Mouse (Mus musculus) olfactory bulb, adult 2 months (tissue): ENCODE results near the gene Abcg8.
A peak's percentile ranks its signal among the peaks of the same experiment; 100 is the strongest.

ENCODE experiments used
- CTCF ChIP-seq: fragments of 200-500 bp; IDR thresholded peaks from 2 replicates; pipeline ENCODE4 v1.5.1; 2012; ENCODE audit warnings: low read depth, mild to moderate bottlenecking, low read length, moderate library complexity; ENCODE audit not compliant: insufficient read depth
- POLR2A ChIP-seq: fragments of 200-500 bp; IDR thresholded peaks from 2 replicates; pipeline ENCODE4 v1.6.1; 2012; ENCODE audit warnings: mild to moderate bottlenecking, low read depth, low read length, moderate library complexity; ENCODE audit not compliant: insufficient read depth

DNA sequence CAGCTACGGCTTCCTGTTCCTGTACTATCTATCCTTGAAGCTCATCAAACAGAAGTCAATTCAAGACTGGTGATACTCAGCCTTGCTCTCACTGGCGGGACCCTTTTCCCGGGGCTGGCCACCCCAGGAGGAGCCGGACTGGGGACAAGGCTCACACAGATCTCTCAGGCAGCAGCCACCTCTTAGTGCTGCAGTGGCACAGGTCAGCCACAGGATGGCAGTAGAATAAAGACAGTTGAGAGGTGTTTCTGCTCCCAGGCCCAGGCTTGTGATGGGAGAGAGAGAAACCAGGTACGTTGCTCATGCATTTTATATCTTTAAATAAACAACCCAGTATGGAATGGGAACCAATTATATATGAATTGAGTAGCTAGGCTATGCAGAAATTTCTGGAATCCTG, 22.6 kb downstream of the Abcg8 start:
- TF ChIP-seq CTCF (peak; percentile 59), POLR2A (no peak)
